Mouse (Mus musculus) erythroblast, embryonic 14.5 days (primary cell): ENCODE data around the gene Hyal3.

Experiments
- GATA1 ChIP-seq: IDR thresholded peaks from 2 replicates; pipeline ENCODE4 v1.6.1; 2012; ENCODE audit warnings: low read length, inconsistent platforms, mixed read lengths
- TAL1 ChIP-seq: IDR thresholded peaks from 3 replicates; pipeline ENCODE4 v1.6.1; 2012; ENCODE audit warnings: low read length, inconsistent platforms, mixed read lengths

DNA sequence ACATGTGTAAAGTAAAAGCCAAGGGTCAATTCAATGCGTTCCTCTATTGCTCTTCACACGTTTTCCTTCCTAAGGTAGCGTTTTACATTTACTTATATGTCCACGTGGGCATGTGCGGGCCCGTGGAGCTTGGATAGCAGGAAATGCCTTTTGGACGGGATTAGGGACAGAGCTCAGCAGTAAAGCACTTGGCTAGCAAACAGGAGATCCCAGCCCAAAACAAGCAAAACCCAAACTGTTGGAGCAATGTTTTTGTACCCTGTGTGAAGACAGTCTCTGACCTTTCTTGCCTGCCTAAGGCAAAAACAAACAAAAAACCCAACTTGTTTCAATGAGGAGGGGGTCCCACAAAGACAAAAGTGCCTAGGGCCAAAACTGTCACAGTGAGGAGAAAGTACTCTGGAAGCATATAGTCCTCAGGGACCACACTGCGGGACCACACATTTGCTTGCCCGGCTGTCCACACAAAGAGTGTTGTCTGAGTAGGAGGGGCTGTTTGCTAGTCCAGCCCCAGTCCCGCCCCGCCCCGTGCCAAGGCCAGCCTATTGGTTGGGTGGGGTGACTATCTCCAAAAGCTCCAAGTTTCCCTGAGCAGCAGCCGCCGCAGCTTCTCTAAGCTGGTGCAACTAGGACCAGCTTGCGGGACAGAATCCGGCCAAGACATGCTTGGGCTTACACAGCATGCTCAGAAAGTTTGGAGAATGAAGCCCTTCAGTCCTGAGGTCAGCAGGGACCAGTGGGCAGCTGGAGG, 4.1 kb upstream of the Hyal3 start, which contains the start of gene Hyal1:
- TF ChIP-seq GATA1, result no peak
- no peak for TF ChIP-seq TAL1
